Mouse (Mus musculus): ENCODE measurements at regions not wholly inside any gene's neighbourhood (a gene's known extent, or its start where the extent isn't known, plus 50 kb on each side); places are given as distances from the start of the nearest gene placed in this dataset.
A peak's percentile ranks its signal among the peaks of the same experiment; 100 is the strongest.

GRCm38 (mm10) chrX:12493216-12493615 lies 94.4 kb upstream of the Atp6ap2 start:
- no peak overlapping the region for H3K27ac ChIP-seq
- H3K36me3 ChIP-seq (ENCODE audit: insufficient read depth, low read length): no peaks in the 10 kb centered on the region
- H3K9me3 ChIP-seq (ENCODE audit: low read length): no peaks in the 10 kb centered on the region
- ATAC-seq (peak; percentile 61; the same call in 1 of the 2 replicates), DNase-seq (ENCODE audit: low spot score) (peak; percentile 28)
- no peak for TF ChIP-seq CTCF (IDR thresholded peaks at IDR 0.05; ENCODE audit: low read depth)
- no peaks in the 10 kb centered on the region for H3K4me1 ChIP-seq (ENCODE audit: insufficient read depth, low read length)
- 43% methylated on average over 5 of the region's 5 CpGs for WGBS
- H3K27me3 ChIP-seq (ENCODE audit: insufficient read depth, low read length): no peaks in the 10 kb centered on the region
- H3K9ac ChIP-seq (replicated peaks; ENCODE audit: low read length): no peak overlapping the region
- H3K4me2 ChIP-seq (ENCODE audit: low read depth, low read length): no peak overlapping the region
- no peak overlapping the region for H3K4me3 ChIP-seq (ENCODE audit: low read length)

DNA sequence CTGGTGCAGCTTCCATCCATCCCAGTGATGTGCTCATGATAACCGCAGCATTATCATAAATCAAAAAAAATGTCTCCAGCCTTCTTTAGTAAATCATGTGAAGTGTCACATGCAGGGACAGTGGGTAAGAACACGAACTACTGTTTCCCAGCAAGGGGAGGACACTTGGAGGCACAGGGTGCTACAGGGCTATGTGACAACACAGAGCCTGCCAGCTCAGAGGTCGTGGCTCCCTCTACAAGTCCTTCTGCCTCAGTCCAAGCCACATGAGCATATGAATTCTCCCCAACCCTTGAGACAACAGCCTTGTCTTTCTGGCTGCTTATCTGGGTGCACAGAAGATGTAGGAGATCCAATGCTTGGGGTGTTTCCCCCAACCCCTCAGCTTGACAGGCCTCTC lies 93.7 kb upstream of the Atp6ap2 start:
- no peak overlapping the region for H3K9ac ChIP-seq (replicated peaks; ENCODE audit: low read length)
- H3K4me3 ChIP-seq (ENCODE audit: low read length): no peak overlapping the region
- ATAC-seq (no peak), DNase-seq (ENCODE audit: low spot score) (no peak)
- H3K4me1 ChIP-seq (ENCODE audit: insufficient read depth, low read length): no peaks in the 10 kb centered on the region
- H3K9me3 ChIP-seq (ENCODE audit: low read length): no peaks in the 10 kb centered on the region
- no peak for TF ChIP-seq CTCF (IDR thresholded peaks at IDR 0.05; ENCODE audit: low read depth)
- H3K27ac ChIP-seq: no peak overlapping the region
- WGBS: 67% methylated on average over 3 of the region's 3 CpGs
- H3K36me3 ChIP-seq (ENCODE audit: insufficient read depth, low read length): no peaks in the 10 kb centered on the region
- H3K27me3 ChIP-seq (ENCODE audit: insufficient read depth, low read length): no peaks in the 10 kb centered on the region
- no peak overlapping the region for H3K4me2 ChIP-seq (ENCODE audit: low read depth, low read length)

- Histone ChIP-seq H3K27ac (no peak overlapping the region), H3K4me2 (ENCODE audit: low read depth, low read length) (no peak overlapping the region), H3K9me3 (ENCODE audit: low read length) (no peaks in the 10 kb centered on the region), H3K4me1 (ENCODE audit: insufficient read depth, low read length) (no peaks in the 10 kb centered on the region), H3K27me3 (ENCODE audit: insufficient read depth, low read length) (no peaks in the 10 kb centered on the region), H3K4me3 (ENCODE audit: low read length) (no peak overlapping the region), H3K9ac (replicated peaks; ENCODE audit: low read length) (no peak overlapping the region), H3K36me3 (ENCODE audit: insufficient read depth, low read length) (no peaks in the 10 kb centered on the region)
- DNase-seq (ENCODE audit: low spot score): no peak
- WGBS: 76% methylated on average over 6 of the region's 6 CpGs
- no peak for TF ChIP-seq CTCF (IDR thresholded peaks at IDR 0.05; ENCODE audit: low read depth)
- no peak for ATAC-seq
Observed at GRCm38 (mm10) chrX:12494535-12494934, 93.1 kb upstream of the Atp6ap2 start.

DNA sequence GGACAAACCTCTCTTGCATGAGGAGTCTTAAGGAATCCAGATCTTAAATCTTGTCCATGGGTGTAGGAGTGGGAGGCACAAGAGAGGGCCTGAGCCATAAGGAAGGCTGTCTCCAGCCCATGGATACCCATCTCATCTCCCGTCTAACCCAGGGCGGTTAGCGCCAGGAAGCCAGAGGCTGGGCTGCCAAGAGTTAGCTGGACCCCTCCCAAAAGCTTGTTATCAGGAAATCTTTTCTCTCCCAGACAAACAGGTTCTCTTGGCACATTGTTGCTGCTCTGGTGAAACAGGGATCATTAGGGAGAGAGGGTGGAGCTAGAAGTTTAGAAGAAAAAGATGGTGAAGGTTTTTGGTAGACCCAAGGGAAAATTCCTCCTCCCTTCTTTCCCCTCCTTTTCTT lies 87.0 kb upstream of the Atp6ap2 start:
- DNase-seq (ENCODE audit: low spot score): no peak
- no peaks in the 10 kb centered on the region for H3K4me1 ChIP-seq (ENCODE audit: insufficient read depth, low read length)
- whole genome bisulfite sequencing: 73% methylated on average over 3 of the region's 3 CpGs

DNA sequence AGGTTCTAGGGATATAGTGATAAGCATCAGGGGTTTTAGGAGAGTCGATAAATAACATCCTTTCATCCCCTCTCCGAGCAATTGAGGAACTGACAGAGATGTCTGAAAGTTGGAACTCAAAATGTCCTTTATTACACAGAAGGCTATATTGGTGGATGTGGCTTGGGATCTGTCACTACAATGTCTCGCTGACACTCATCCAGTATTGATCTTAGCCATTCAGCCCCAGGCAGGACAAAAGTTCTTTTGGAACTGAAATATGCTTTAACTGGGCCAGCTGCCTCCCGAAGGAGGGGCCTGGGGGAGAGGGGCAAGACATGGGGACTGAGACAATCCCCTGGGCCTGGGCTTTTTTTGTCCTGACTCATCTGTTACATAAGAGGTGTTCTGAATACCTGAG lies 85.2 kb upstream of the Atp6ap2 start:
- H3K4me3 ChIP-seq (ENCODE audit: low read length): no peak overlapping the region

More for the DNA sequence above, 87.0 kb upstream of the Atp6ap2 start:
- Histone ChIP-seq H3K27ac (no peak overlapping the region), H3K27me3 (ENCODE audit: insufficient read depth, low read length) (no peaks in the 10 kb centered on the region), H3K9ac (replicated peaks; ENCODE audit: low read length) (no peak overlapping the region), H3K36me3 (ENCODE audit: insufficient read depth, low read length) (no peaks in the 10 kb centered on the region), H3K4me2 (ENCODE audit: low read depth, low read length) (no peak overlapping the region), H3K4me3 (ENCODE audit: low read length) (no peak overlapping the region), H3K9me3 (ENCODE audit: low read length) (no peaks in the 10 kb centered on the region)
- ATAC-seq: no peak
- TF ChIP-seq CTCF (IDR thresholded peaks at IDR 0.05; ENCODE audit: low read depth): no peak

GRCm38 (mm10) chrX:12503581-12503980 lies 84.0 kb upstream of the Atp6ap2 start:
- Histone ChIP-seq H3K27ac (no peak overlapping the region), H3K4me3 (ENCODE audit: low read length) (no peak overlapping the region), H3K4me2 (ENCODE audit: low read depth, low read length) (no peak overlapping the region), H3K9ac (replicated peaks; ENCODE audit: low read length) (no peak overlapping the region), H3K9me3 (ENCODE audit: low read length) (no peaks in the 10 kb centered on the region), H3K4me1 (ENCODE audit: insufficient read depth, low read length) (no peaks in the 10 kb centered on the region), H3K36me3 (ENCODE audit: insufficient read depth, low read length) (no peaks in the 10 kb centered on the region), H3K27me3 (ENCODE audit: insufficient read depth, low read length) (no peaks in the 10 kb centered on the region)
- DNase-seq (ENCODE audit: low spot score) (no peak), ATAC-seq (no peak)
- no peak for TF ChIP-seq CTCF (IDR thresholded peaks at IDR 0.05; ENCODE audit: low read depth)
- 54% methylated on average over 1 of the region's 1 CpGs for WGBS

More for the DNA sequence above, 85.2 kb upstream of the Atp6ap2 start:
- H3K27me3 ChIP-seq (ENCODE audit: insufficient read depth, low read length): no peaks in the 10 kb centered on the region
- 85% methylated on average over 4 of the region's 4 CpGs for WGBS
- no peak for TF ChIP-seq CTCF (IDR thresholded peaks at IDR 0.05; ENCODE audit: low read depth)
- H3K4me1 ChIP-seq (ENCODE audit: insufficient read depth, low read length): no peaks in the 10 kb centered on the region
- no peaks in the 10 kb centered on the region for H3K36me3 ChIP-seq (ENCODE audit: insufficient read depth, low read length)
- no peak overlapping the region for H3K4me2 ChIP-seq (ENCODE audit: low read depth, low read length)
- no peaks in the 10 kb centered on the region for H3K9me3 ChIP-seq (ENCODE audit: low read length)
- DNase-seq (ENCODE audit: low spot score): no peak
- H3K27ac ChIP-seq: no peak overlapping the region
- no peak for ATAC-seq
- no peak overlapping the region for H3K9ac ChIP-seq (replicated peaks; ENCODE audit: low read length)

DNA sequence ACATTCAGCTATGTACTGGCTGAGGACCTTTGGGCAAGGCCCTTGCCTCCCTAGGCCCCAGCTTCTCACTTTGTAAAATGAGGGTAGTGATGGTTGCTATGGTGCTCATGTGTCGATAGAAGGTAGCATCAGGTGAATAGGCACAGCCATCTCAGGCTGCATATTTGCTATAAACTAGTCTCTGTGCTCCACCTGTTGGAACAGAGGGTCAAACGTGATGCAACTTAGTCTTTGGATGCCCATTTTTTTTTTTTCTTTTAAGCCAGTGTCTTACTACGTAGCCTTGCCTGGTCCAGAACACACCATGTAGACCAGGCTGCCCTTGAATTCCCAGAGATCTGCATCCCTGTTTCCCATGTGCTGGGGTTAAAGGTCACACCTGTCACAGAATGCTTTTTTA lies 76.5 kb upstream of the Atp6ap2 start:
- DNase-seq (ENCODE audit: low spot score): no peak
- 59% methylated on average over 3 of the region's 3 CpGs for WGBS
- no peak overlapping the region for H3K4me2 ChIP-seq (ENCODE audit: low read depth, low read length)
- no peak overlapping the region for H3K27ac ChIP-seq
- ATAC-seq: no peak
- H3K36me3 ChIP-seq (ENCODE audit: insufficient read depth, low read length): no peaks in the 10 kb centered on the region
- H3K27me3 ChIP-seq (ENCODE audit: insufficient read depth, low read length): no peaks in the 10 kb centered on the region
- peak; percentile 16; the same call in 1 of the 2 replicates for TF ChIP-seq CTCF (IDR thresholded peaks at IDR 0.05; ENCODE audit: low read depth)
- H3K4me3 ChIP-seq (ENCODE audit: low read length): no peak overlapping the region
- no peaks in the 10 kb centered on the region for H3K4me1 ChIP-seq (ENCODE audit: insufficient read depth, low read length)
- no peaks in the 10 kb centered on the region for H3K9me3 ChIP-seq (ENCODE audit: low read length)
- no peak overlapping the region for H3K9ac ChIP-seq (replicated peaks; ENCODE audit: low read length)
